Mouse (Mus musculus): Measurements from ENCODE around the gene Gldn. TPM values are rescaled to one million over a fixed set of nuclear protein-coding genes. Genes with fewer than 3 reads are reported as not detected.

Gene Gldn
- 0.03 and 0.13 TPM in 2 replicates for polyA plus RNA-seq (2014; fragmentation: Nextera tagmentation; extraction: Ambion mirVana)

- Histone ChIP-seq H3K27ac (ENCODE audit: low read depth, low read length) (no peak within 1 kb of the TSS), H3K4me3 (ENCODE audit: low read depth, low read length) (peak within 1 kb of the TSS; percentile 40), H3K4me1 (replicated peaks; ENCODE audit: control insufficient read depth, insufficient read depth, low read length) (no peaks in the 10 kb centered on the region), H3K36me3 (ENCODE audit: control insufficient read depth, insufficient read depth, low read length) (no peaks in the 10 kb centered on the region), H3K4me2 (replicated peaks; ENCODE audit: low read depth, low read length) (peak within 1 kb of the TSS; percentile 92), H3K9me3 (ENCODE audit: control insufficient read depth, low read length) (no peaks in the 10 kb centered on the region), H3K27me3 (ENCODE audit: control insufficient read depth, insufficient read depth, low read length) (peaks cover 6% of the 10 kb centered on the region; the same call in 1 of the 2 replicates), H3K9ac (ENCODE audit: low read depth, low read length) (peak within 1 kb of the TSS; percentile 38)
- peak; percentile 63 for DNase-seq (ENCODE audit: low spot score)
- ATAC-seq (ENCODE audit: low FRiP score) = peak; percentile 78
- 2% methylated on average over 61 of the region's 61 CpGs for WGBS
Observed at GRCm38 (mm10) chr9:54286331-54286987, at the start of gene Gldn. TSS of gene Gldn (plus strand) at chr9:54286486.

DNA sequence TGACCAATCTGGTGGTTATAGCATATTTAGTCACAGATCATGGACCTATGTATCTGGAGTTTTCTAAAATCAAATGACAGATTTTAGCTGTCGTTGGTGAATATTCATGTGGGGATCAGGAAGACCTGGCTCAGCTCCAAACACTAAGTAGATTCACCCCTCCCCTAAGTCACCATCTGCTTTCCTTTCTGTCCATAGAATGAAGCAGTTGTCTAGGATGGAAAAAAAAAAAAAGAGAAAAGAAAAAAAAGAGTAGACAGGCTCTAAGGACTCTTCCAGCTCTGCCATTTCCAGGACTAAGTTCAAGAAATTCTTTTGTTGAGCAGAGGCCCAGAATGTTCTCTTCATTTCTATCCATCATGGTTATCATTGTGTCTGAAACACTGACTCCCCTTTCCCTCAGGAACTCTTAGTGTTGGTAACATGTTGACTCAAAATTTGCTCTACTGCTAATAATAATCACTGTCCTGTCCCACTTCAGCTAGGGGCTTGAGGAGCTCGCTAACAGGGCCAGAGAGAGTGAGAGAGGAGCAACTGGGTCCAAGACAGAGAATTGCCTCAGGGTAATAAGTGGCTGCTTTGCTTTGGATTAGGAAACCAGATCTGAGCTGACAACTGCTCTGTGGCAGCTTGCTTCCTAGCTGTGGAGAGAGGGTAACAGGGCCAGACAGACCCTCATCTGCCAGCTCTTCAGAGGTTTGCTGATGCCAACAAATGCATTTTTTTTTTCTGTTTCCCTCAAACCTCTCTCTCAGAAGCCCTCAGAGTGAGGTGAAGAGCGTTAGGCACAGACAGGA, 41.2 kb upstream of the Gldn start:
- Histone ChIP-seq H3K9ac (ENCODE audit: low read depth, low read length) (no peak overlapping the region), H3K4me2 (replicated peaks; ENCODE audit: low read depth, low read length) (no peak overlapping the region), H3K9me3 (ENCODE audit: control insufficient read depth, low read length) (no peaks in the 10 kb centered on the region), H3K4me1 (replicated peaks; ENCODE audit: control insufficient read depth, insufficient read depth, low read length) (no peaks in the 10 kb centered on the region), H3K27ac (ENCODE audit: low read depth, low read length) (no peak overlapping the region), H3K36me3 (ENCODE audit: control insufficient read depth, insufficient read depth, low read length) (no peaks in the 10 kb centered on the region), H3K27me3 (ENCODE audit: control insufficient read depth, insufficient read depth, low read length) (no peaks in the 10 kb centered on the region), H3K4me3 (ENCODE audit: low read depth, low read length) (no peak overlapping the region)
- DNase-seq (ENCODE audit: low spot score) (no peak), ATAC-seq (ENCODE audit: low FRiP score) (no peak)
- 75% methylated on average over 3 of the region's 3 CpGs for WGBS

GRCm38 (mm10) chr9:54264754-54265153, 21.5 kb upstream of the Gldn start:
- Histone ChIP-seq H3K36me3 (ENCODE audit: control insufficient read depth, insufficient read depth, low read length) (no peaks in the 10 kb centered on the region), H3K4me3 (ENCODE audit: low read depth, low read length) (no peak overlapping the region), H3K9ac (ENCODE audit: low read depth, low read length) (no peak overlapping the region), H3K4me1 (replicated peaks; ENCODE audit: control insufficient read depth, insufficient read depth, low read length) (no peaks in the 10 kb centered on the region), H3K27me3 (ENCODE audit: control insufficient read depth, insufficient read depth, low read length) (no peaks in the 10 kb centered on the region), H3K27ac (ENCODE audit: low read depth, low read length) (no peak overlapping the region), H3K9me3 (ENCODE audit: control insufficient read depth, low read length) (no peaks in the 10 kb centered on the region), H3K4me2 (replicated peaks; ENCODE audit: low read depth, low read length) (no peak overlapping the region)
- WGBS = 46% methylated on average over 4 of the region's 4 CpGs
- ATAC-seq (ENCODE audit: low FRiP score) = no peak
- no peak for DNase-seq (ENCODE audit: low spot score)

GRCm38 (mm10) chr9:54268010-54268409, 18.3 kb upstream of the Gldn start, which contains the start of gene Cyp19a1:
TSS of gene Cyp19a1 (minus strand) at chr9:54268110.
- WGBS = 90% methylated on average over 7 of the region's 7 CpGs
- Histone ChIP-seq H3K4me2 (replicated peaks; ENCODE audit: low read depth, low read length) (no peak within 1 kb of the TSS), H3K27ac (ENCODE audit: low read depth, low read length) (no peak within 1 kb of the TSS), H3K4me1 (replicated peaks; ENCODE audit: control insufficient read depth, insufficient read depth, low read length) (no peaks in the 10 kb centered on the region), H3K9me3 (ENCODE audit: control insufficient read depth, low read length) (no peaks in the 10 kb centered on the region), H3K27me3 (ENCODE audit: control insufficient read depth, insufficient read depth, low read length) (no peaks in the 10 kb centered on the region), H3K9ac (ENCODE audit: low read depth, low read length) (no peak within 1 kb of the TSS), H3K36me3 (ENCODE audit: control insufficient read depth, insufficient read depth, low read length) (no peaks in the 10 kb centered on the region), H3K4me3 (ENCODE audit: low read depth, low read length) (no peak within 1 kb of the TSS)
- no peak for DNase-seq (ENCODE audit: low spot score)
- no peak for ATAC-seq (ENCODE audit: low FRiP score)

DNA sequence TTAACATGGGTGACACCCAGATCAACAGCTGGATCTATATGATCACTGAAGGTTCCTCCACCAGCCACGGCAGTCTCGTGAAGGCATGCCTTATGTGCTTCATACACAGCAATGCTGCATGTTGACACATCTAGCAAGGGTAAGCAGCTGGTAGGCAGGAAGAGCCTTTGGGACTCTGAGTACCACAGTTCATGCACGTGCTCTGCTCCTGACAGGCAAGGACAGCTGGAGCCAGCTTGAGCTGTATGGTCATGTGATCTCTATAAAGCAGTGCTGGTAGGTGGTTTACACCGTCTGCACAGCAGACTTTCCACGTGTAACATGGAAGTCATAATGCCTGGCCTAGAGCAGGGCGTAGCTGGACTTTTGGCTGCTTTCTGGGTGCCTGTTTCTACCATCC, 16.3 kb upstream of the Gldn start:
- Histone ChIP-seq H3K9ac (ENCODE audit: low read depth, low read length) (no peak overlapping the region), H3K36me3 (ENCODE audit: control insufficient read depth, insufficient read depth, low read length) (no peaks in the 10 kb centered on the region), H3K4me2 (replicated peaks; ENCODE audit: low read depth, low read length) (no peak overlapping the region), H3K9me3 (ENCODE audit: control insufficient read depth, low read length) (no peaks in the 10 kb centered on the region), H3K4me1 (replicated peaks; ENCODE audit: control insufficient read depth, insufficient read depth, low read length) (no peaks in the 10 kb centered on the region), H3K27me3 (ENCODE audit: control insufficient read depth, insufficient read depth, low read length) (no peaks in the 10 kb centered on the region), H3K4me3 (ENCODE audit: low read depth, low read length) (no peak overlapping the region), H3K27ac (ENCODE audit: low read depth, low read length) (no peak overlapping the region)
- ATAC-seq (ENCODE audit: low FRiP score) (no peak), DNase-seq (ENCODE audit: low spot score) (no peak)
- 85% methylated on average over 6 of the region's 6 CpGs for WGBS

GRCm38 (mm10) chr9:54270889-54271288, 15.4 kb upstream of the Gldn start:
- ATAC-seq (ENCODE audit: low FRiP score) = no peak
- no peak overlapping the region for H3K4me2 ChIP-seq (replicated peaks; ENCODE audit: low read depth, low read length)
- H3K9me3 ChIP-seq (ENCODE audit: control insufficient read depth, low read length) = no peaks in the 10 kb centered on the region
- H3K27ac ChIP-seq (ENCODE audit: low read depth, low read length) = no peak overlapping the region
- no peaks in the 10 kb centered on the region for H3K36me3 ChIP-seq (ENCODE audit: control insufficient read depth, insufficient read depth, low read length)
- peak; percentile 32 for DNase-seq (ENCODE audit: low spot score)
- no peak overlapping the region for H3K4me3 ChIP-seq (ENCODE audit: low read depth, low read length)
- no peaks in the 10 kb centered on the region for H3K27me3 ChIP-seq (ENCODE audit: control insufficient read depth, insufficient read depth, low read length)
- H3K9ac ChIP-seq (ENCODE audit: low read depth, low read length) = no peak overlapping the region
- WGBS = 40% methylated on average over 5 of the region's 5 CpGs
- no peaks in the 10 kb centered on the region for H3K4me1 ChIP-seq (replicated peaks; ENCODE audit: control insufficient read depth, insufficient read depth, low read length)

DNA sequence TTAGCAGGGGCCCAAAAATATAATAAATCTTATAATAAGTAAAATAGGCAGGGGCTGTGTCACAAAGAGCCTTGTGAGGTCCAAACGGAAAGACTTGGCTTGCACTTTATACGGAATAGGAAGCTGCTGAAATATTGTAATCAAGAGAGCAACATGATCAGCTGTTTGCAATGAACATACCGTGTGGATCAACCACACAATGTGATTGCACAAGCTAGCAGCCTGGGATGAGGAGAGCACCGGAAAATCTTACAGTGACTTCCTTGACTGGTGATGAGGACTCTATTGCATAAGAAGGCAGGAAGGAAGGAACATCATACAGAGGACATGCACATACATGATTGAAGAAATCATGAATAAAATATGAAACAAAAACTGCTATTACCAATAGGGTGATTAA, 11.0 kb upstream of the Gldn start:
- no peaks in the 10 kb centered on the region for H3K36me3 ChIP-seq (ENCODE audit: control insufficient read depth, insufficient read depth, low read length)
- H3K27me3 ChIP-seq (ENCODE audit: control insufficient read depth, insufficient read depth, low read length) = no peaks in the 10 kb centered on the region
- no peaks in the 10 kb centered on the region for H3K9me3 ChIP-seq (ENCODE audit: control insufficient read depth, low read length)

GRCm38 (mm10) chr9:54279046-54279589, 7.2 kb upstream of the Gldn start:
- Histone ChIP-seq H3K27ac (ENCODE audit: low read depth, low read length) (no peak overlapping the region), H3K9me3 (ENCODE audit: control insufficient read depth, low read length) (no peaks in the 10 kb centered on the region), H3K4me2 (replicated peaks; ENCODE audit: low read depth, low read length) (no peak overlapping the region), H3K36me3 (ENCODE audit: control insufficient read depth, insufficient read depth, low read length) (no peaks in the 10 kb centered on the region), H3K27me3 (ENCODE audit: control insufficient read depth, insufficient read depth, low read length) (no peaks in the 10 kb centered on the region), H3K4me1 (replicated peaks; ENCODE audit: control insufficient read depth, insufficient read depth, low read length) (no peaks in the 10 kb centered on the region), H3K4me3 (ENCODE audit: low read depth, low read length) (no peak overlapping the region), H3K9ac (ENCODE audit: low read depth, low read length) (no peak overlapping the region)
- DNase-seq (ENCODE audit: low spot score) (no peak), ATAC-seq (ENCODE audit: low FRiP score) (no peak)
- WGBS = 87% methylated on average over 12 of the region's 12 CpGs

More for the DNA sequence above, 11.0 kb upstream of the Gldn start:
- H3K4me3 ChIP-seq (ENCODE audit: low read depth, low read length) = no peak overlapping the region
- ATAC-seq (ENCODE audit: low FRiP score) (no peak), DNase-seq (ENCODE audit: low spot score) (no peak)
- no peak overlapping the region for H3K27ac ChIP-seq (ENCODE audit: low read depth, low read length)
- no peak overlapping the region for H3K4me2 ChIP-seq (replicated peaks; ENCODE audit: low read depth, low read length)
- H3K4me1 ChIP-seq (replicated peaks; ENCODE audit: control insufficient read depth, insufficient read depth, low read length) = no peaks in the 10 kb centered on the region
- 89% methylated on average over 4 of the region's 4 CpGs for WGBS
- H3K9ac ChIP-seq (ENCODE audit: low read depth, low read length) = no peak overlapping the region

Data from hindbrain, embryonic 11.5 days (tissue).